Mouse (Mus musculus) thymus, postnatal 10 days (tissue): ENCODE results near the gene A830005F24Rik.

ENCODE experiments used
- DNase-seq, 2 experiments: peaks; one replicate each; pipeline ENCODE4 v3.0.0; 2021; ENCODE audit warnings: low spot score in 2 of 2

A830005F24Rik gene

DNA sequence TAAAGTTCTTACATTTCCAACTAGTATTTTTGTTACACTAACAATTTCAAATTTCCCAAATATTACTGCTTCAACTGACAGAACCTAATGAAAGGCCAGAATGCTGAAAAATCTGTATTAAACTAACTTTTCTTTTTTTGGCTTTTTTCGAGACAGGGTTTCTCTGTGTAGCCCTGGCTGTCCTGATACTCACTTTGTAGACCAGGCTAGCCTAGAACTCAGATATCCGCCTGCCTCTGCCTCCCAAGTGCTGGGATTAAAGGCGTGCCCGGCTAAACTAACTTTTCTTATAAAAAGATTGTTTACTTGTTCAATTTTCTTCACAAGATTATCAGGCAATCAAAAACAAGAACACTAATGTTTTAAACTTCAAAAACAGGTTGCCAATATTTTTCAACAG lies 31.5 kb downstream of the A830005F24Rik start:
- no peak for DNase-seq

DNA sequence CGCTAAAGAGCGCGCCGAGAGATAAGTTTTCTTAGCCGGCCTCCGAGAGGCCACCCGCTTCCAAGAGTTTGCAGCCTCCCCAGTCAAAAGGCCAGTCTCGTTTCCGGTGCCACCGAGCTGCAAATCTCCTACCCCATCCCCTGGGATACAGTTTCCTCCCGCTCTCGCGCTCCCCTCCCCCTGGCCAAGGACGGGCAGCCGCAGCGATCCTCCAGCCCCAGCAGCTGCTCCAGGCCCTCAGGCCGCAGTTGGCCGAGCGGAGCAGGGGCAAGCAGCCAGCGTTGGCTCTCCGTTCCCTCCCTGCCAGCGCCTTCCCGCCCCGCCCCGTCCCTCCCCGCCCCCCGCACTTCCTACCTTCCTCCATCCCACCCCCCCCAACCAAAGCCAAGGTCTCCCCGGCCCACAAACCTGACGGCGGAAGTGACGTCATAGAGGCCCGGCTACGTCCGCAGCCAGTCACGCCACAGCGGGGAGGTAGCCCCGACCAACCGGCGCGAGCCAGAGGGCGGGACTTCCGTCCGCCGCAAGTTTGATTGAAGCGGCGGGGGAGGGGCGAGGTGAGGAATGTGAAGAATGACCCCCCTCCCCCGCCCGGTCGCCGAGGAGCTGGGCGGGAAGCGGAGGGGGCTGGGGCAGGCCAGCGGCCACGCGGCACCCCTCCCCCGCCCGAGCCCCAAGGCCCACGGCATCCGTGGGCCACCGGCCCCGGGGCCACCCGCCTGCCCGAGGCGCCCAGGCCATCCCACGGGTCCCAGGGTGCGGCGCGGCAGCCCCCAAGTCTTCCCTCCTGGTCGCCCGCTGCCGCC lies 32.3 kb downstream of the A830005F24Rik start:
- peak; percentile 97 to 98 for DNase-seq

DNA sequence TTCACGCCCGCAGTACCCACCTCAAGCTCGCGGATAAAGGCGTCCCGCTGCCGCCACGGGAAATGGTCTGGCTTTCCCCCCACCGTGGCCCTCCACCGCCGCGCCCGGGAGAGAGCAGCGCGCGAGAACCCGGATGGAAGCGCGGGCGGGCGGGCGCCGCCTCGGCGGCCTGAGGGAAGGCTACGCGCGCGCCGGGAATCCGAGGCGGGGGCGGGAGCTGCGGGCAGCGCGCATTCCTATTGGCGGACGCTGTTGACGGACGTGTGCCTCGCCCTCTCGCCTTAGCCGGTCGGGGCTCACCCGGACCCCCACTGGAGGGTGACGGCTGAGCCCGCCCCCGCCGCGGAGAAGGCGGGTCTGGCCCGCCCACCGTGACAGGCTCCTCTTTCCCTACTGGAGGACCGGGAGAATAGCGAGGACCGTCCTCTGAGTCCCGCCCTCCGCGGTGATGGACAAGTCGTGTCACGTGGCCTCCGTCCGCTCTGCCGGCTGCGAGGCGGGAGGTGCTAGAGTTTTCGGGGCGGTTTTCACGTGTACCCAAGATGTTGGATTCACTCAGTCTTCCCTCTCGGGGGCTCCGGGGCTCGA lies 33.1 kb downstream of the A830005F24Rik start:
- peak; percentile 97 to 98 for DNase-seq

DNA sequence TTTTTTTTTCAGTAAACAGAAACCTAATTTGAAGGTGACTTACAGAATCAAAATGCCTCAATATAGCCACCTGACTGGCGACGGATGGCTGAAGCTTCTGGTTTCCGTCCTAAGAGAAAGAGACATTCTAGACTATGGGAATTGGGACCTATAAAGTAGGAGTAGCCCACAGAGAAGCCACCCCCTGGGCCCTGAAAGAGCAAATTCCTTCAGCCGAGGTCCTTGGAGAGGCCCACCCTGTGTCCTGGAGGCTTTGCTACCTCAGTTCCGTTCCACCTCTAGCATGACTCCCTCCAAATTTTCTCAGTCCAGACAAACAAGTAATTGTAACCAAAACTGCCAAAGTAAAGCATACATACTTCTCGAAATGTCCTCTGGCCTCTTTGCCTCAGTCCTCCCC lies 34.3 kb downstream of the A830005F24Rik start:
- no peak for DNase-seq

DNA sequence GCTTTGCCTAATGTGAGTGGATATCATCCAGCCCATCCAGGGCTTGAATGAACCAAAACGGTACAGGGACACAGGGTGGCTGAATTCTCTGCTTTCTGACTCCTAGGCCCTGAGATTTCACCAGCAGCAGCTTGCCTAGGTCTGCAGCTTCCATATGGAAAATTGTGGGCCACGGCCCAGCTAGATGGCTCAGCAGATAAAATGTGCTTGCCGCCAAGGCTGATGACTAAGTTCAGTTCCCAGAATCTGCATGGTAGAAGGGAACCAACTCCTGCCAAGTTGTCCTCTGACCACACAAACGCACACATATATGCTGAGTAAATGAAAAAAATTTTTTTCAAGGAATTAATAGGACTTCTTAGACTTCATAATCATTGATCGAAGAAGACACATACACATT lies 34.9 kb downstream of the A830005F24Rik start:
- no peak for DNase-seq

DNA sequence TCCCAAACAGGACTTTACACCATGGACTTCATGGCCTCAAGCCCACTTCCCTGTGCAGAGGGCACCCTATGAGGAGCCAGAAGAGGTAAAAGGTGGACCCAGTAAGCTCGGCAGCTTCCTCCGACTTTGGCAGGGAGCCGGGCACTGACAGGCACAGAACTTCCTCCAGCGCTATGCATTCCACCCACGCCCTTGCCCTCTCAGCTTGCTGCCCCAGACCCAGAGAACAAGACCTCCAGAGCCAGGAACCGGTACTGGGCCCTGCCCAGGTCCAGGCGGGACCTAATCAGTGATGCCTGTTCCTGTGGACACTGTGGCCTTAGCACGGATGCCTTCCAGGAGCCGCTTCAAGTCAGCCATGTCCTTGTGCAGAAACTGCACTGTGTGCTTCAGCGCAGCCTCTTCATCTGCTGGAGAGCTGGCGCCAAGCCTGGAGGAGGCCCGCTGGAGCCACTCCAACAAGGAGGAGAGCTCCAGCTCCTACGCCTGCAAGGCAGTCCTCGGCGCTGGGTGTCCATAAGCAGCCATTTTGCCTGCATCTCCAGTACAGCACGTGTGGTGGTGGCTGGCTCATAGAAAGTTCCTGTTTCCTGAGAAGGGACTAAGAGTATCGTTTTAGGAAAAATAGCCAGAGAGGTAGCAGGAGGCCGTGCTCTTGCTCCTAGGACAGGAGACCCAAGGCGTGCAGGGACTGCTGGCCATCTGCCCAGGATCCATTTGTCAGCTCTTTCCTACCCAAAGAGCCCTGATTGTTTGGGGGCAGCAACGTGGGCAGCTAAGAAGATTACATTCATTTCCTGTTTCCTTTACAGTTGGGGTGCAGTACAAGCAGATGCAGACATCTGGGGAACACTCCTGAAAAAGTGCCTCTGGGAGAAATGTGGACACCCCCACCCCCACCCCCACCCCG lies 39.1 kb downstream of the A830005F24Rik start:
- no peak for DNase-seq

DNA sequence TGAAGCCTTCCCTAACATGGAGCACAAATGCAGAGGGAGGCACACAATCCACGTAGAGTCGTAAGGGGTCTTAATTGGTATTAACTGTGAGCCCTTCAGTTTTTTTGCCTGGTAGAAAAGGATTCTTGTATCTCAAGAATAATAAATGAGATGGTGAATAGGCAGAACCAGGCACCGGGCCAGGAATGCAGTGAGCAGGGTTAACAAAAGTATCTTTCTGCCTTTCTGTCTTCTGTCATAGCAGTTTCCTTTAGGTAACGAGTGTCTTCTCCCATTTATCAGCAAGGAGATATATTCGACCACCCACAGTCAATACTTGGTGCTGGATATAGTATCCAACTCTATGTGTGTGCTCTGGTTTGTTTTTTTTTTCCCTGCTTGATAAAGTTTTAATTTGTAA lies 40.1 kb downstream of the A830005F24Rik start:
- DNase-seq: no peak

DNA sequence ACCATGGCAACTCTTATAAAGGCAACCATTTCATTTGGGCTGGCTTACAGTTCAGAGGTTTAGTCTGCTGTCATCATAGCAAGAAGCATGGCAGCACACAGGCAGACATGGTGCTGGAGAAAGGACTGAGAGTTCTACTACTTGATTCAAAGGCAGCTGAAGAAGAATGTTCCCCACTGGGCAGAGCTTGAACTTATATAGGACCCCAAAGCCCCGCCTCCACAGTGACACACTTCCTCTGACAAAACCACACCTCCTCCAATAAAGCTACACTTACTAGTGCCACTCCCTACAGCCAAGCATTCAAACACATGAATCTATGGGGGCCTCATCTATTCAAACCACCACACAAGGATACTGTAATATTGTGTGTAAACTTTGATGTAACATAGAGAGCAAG lies 41.2 kb downstream of the A830005F24Rik start:
- DNase-seq: no peak

DNA sequence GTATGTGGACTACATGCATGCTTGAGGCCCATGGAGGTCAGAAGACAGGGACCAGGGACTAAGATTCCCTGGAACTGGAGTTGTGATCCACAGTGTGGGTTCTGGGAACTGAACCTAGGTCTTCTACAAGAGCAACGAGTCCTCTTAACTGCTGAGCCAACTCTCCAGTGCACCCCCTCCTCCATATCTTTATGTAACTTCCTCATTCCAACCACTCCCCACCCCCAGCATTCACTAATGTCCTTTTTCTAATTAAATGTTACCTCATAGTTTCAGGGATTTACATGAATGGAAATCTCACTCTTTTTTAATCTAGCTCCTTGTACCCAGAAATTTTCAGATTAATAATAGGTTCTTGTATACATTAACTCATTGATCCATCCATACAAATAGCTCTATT lies 42.6 kb downstream of the A830005F24Rik start:
- no peak for DNase-seq

DNA sequence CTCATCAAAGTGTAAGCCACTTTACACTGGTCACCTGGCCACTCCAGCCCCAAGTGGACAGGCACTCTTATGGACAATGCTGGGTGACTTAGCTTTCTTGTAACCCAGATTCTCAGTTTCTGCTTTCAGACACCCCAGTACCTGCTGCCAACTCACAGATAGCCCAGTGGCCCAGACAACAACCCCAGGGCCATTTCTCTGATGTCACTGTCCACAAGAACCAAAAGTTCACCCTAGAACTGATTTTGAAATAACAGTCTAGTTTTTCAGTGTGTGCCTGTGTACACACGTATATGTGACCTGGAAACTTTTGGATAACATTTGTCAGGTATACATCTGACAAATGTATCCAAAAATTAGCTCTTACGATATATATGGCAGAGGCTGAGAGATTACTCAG lies 48.1 kb downstream of the A830005F24Rik start:
- no peak for DNase-seq

DNA sequence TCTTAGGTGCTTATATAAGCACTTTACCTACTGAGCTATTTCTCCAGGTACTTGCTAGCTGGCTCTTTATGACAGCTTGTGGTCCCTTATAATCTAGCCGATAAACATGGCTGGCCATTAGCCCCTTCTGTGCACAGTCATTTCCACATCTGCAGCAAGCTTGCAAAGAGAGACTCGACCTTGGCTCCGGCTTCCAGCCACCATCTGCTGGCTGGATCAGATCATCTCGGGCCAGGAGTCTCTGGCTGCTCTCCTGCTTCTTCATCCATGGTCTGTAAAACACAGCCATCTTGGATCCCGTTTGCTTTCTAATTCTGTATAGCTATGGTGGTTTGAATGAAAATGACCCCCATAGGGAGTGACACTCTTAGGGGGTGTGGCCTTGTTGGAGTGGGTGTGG lies 49.0 kb downstream of the A830005F24Rik start:
- no peak for DNase-seq
